Mouse (Mus musculus) liver, embryonic 16.5 days (tissue): ENCODE results near the gene Tbx19. TPM values are rescaled to one million over a fixed set of nuclear protein-coding genes. Genes with fewer than 3 reads are reported as not detected.

Experiments used
- ATAC-seq: fragments of 200-750 bp; cut with Nextera tagmentation; 2 replicates; pipeline ENCODE4 v1.8.0; 2017; ENCODE audit warnings: low read depth, mild to moderate bottlenecking, moderate number of reproducible peaks, moderate library complexity
- H3K27ac ChIP-seq: fragments of 300-500 bp; sonication (generic); 2 replicates; pipeline ENCODE4 v1.5.1; 2014; ENCODE audit warnings: mild to moderate bottlenecking, low read length
- H3K27me3 ChIP-seq: fragments of 300-500 bp; sonication (generic); 2 replicates; pipeline ENCODE4 v1.6.1; 2014; ENCODE audit warnings: low read depth, low read length, mixed read lengths; ENCODE audit not compliant: control insufficient read depth, insufficient read depth
- H3K36me3 ChIP-seq: fragments of 300-500 bp; sonication (generic); 2 replicates; pipeline ENCODE4 v1.6.1; 2014; ENCODE audit warnings: mild to moderate bottlenecking; ENCODE audit not compliant: control insufficient read depth, insufficient read depth
- H3K4me1 ChIP-seq: fragments of 300-500 bp; sonication (generic); 2 replicates; pipeline ENCODE4 v1.6.1; 2014; ENCODE audit warnings: low read depth, low read length, mixed read lengths; ENCODE audit not compliant: control insufficient read depth
- H3K4me2 ChIP-seq: fragments of 300-500 bp; sonication (generic); 2 replicates; pipeline ENCODE4 v1.6.1; 2014; ENCODE audit warnings: low read depth, low read length, mixed read lengths
- H3K4me3 ChIP-seq: fragments of 300-500 bp; sonication (generic); 2 replicates; pipeline ENCODE4 v1.5.1; 2014; ENCODE audit warnings: low read depth, mild to moderate bottlenecking, low read length
- H3K9ac ChIP-seq: fragments of 300-500 bp; sonication (generic); 2 replicates; pipeline ENCODE4 v1.6.1; 2014; ENCODE audit warnings: low read depth, low read length
- H3K9me3 ChIP-seq: fragments of 300-500 bp; sonication (generic); replicated peaks from 2 replicates; pipeline ENCODE4 v1.6.1; 2016; ENCODE audit warnings: low read length; ENCODE audit not compliant: control insufficient read depth
- whole genome bisulfite sequencing: fragments of 180-500 bp; shearing (Covaris S2); extraction: QIAGEN DNeasy Blood & Tissue Kit; methylation state at CpG from one replicate; pipeline ENCODE4 v1.1.7; 2014; ENCODE audit not compliant: insufficient replicate concordance; 5-methylcytosine and 5-hydroxymethylcytosine counted together
- polyA plus RNA-seq: library from polyadenylated mRNA; unstranded; fragments of >200 nt; fragmentation: Nextera tagmentation; extraction: Ambion mirVana; gene quantifications from 2 replicates; pipeline ENCODE4 v1.2.1, GENCODE M21; 2015

Gene Tbx19
- polyA plus RNA-seq, 1 experiment from 2014 or later: not detected

DNA sequence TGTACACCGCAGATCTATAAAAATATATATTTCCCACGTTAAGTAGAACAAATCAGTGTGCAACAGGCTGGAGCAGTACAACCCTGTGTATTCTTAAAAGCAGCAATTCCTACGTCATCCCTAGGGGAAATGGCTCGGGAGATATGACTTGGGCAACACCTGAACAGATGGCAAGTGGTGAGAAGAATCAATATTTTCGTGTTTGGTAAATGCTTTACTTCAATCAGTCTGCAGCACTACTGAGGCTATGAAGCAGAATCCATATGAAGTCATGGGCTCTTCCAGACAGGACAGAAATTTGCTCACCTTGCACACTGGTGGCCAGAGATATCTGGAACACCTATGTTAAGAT is 34.1 kb upstream of the Tbx19 start:
- H3K4me1 ChIP-seq: peaks cover 21% of the 10 kb centered on the region
- H3K27ac ChIP-seq: peak overlapping the region; percentile 85
- ATAC-seq: 0 out of 2 replicates have a peak, but pooled peaks have one; percentile 1
- no peaks in the 10 kb centered on the region for H3K9me3 ChIP-seq
- H3K4me2 ChIP-seq: peak overlapping the region; percentile 88
- H3K9ac ChIP-seq: peak overlapping the region; percentile 80
- no peaks in the 10 kb centered on the region for H3K27me3 ChIP-seq
- H3K4me3 ChIP-seq: peak overlapping the region; percentile 76
- no peaks in the 10 kb centered on the region for H3K36me3 ChIP-seq
- WGBS: 2% methylated on average over 5 of the region's 5 CpGs

DNA sequence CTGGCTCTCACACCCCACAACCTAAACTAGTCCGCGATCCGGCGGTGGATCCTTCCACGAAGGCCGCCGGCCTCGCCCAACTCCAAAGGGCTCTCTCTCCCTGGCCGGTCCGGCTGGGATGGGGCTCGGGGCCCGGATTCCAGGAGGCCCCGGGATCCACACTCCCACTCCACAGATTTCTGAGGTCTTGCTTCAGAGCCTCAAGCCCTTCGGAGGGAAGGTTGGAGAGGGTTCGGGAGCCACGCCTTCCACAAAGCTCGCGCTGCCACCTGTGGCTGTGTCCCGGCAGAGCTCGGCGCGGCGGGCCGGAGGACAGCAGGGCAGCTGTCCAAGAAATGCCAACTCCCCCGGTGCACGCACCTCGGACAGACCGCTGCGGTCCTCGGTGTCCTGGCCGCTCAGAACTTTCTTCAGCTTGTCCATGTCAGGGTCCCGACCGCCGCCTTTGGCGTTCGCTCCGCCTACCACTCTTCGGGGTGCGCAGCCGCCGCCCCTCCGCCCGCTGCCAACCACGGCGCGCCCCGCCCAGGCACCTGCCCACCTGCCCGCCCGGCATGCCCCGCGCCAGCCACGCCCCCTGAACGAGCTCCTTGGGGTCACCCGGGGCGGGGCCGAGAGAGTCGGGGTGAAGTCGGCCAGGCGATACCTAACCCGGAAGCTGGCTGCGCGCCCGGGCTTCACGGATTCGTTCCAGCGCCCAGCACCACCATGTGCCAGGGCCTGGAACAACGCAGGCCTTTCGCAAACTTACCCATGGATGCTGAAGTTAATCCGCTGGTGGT is 33.5 kb upstream of the Tbx19 start, which contains the start of gene Sft2d2:
Gene Sft2d2 (minus strand): TSS at position 559 of the 782 bp plus-strand sequence.
- Histone ChIP-seq H3K4me1 (peaks cover 21% of the 10 kb centered on the region), H3K27ac (peak within 1 kb of the TSS; percentile 85), H3K4me2 (peak within 1 kb of the TSS; percentile 88), H3K9me3 (no peaks in the 10 kb centered on the region), H3K4me3 (peak within 1 kb of the TSS; percentile 76), H3K27me3 (no peaks in the 10 kb centered on the region), H3K36me3 (no peaks in the 10 kb centered on the region), H3K9ac (peak within 1 kb of the TSS; percentile 80)
- under 1% methylated on average over 69 of the region's 69 CpGs for WGBS
- ATAC-seq: peak; percentile 98

DNA sequence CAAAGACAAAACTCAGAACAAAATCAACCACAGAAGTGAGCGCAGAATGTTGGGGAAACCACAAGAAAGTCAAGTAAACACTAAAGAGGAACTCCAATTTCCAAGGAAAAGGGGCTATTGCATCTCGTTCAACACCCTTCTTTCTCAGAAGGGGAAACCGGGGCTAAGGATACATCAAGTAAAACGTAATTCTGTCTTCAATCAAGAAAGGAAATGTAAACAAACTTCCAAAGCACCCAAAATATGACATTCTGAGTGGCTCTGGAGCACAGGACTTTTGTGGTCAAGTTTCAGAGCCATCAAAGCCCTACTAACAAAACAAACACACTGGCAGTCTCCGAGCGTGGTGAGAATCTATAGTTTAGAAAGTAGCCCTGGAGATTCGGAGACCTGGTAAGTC is 32.9 kb upstream of the Tbx19 start:
- under 1% methylated on average over 7 of the region's 7 CpGs for WGBS
- Histone ChIP-seq H3K4me2 (peak overlapping the region; percentile 88), H3K9ac (peak overlapping the region; percentile 80), H3K4me1 (peaks cover 21% of the 10 kb centered on the region), H3K27me3 (no peaks in the 10 kb centered on the region), H3K27ac (peak overlapping the region; percentile 85), H3K4me3 (peak overlapping the region; percentile 76), H3K36me3 (no peaks in the 10 kb centered on the region), H3K9me3 (no peaks in the 10 kb centered on the region)
- ATAC-seq: no peak

DNA sequence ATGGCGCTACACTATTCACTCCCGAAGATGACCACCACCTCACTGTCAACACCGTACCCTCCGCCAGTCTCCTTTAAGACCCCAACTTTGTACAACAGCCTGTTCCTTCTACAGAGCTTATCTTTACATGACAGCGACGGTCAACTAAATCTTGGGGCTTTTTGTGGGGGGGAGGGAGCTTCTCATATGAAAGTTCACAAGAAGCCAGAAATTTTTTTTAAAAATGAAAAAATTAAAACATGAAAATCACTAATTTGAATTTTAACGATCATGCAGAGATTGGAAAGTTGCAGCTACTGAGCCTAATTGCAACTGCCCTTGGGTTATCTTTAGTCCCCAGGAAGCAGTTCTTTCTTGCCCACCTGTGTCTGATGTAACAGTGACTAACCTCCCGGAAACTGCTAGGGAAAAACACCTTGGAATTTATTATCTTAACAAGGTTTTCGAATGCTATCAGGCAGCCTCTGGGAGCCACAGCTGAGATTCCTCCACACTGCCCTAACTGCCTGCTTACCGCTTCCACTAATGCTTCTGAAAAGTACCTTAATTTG is 32.2 kb upstream of the Tbx19 start:
- peaks cover 21% of the 10 kb centered on the region for H3K4me1 ChIP-seq
- WGBS: 12% methylated on average over 10 of the region's 10 CpGs
- no peaks in the 10 kb centered on the region for H3K36me3 ChIP-seq
- H3K4me2 ChIP-seq: peak overlapping the region; percentile 88
- H3K27ac ChIP-seq: no peak overlapping the region
- peak overlapping the region; percentile 76 for H3K4me3 ChIP-seq
- no peak for ATAC-seq
- H3K27me3 ChIP-seq: no peaks in the 10 kb centered on the region
- H3K9me3 ChIP-seq: no peaks in the 10 kb centered on the region
- no peak overlapping the region for H3K9ac ChIP-seq

DNA sequence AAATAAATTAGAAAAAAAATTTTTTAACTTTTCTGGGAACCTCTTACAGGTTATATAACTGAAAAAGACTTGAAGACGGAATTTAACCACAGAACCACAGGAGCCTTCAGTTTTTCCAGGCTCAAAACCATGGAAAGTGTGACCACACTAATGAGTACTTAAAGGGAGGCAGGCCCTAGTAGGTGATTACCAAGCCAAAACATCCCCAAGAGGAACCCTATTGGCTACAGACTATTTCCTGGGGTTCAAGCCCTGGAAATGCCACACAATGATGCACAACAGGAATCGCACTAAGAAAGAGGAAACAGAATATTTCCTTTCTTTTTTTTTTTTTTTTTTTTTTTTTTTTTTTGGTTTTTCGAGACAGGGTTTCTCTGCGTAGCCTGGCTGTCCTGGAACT is 31.5 kb upstream of the Tbx19 start:
- no peak for ATAC-seq
- Histone ChIP-seq H3K36me3 (no peaks in the 10 kb centered on the region), H3K9ac (no peak overlapping the region), H3K4me1 (peaks cover 21% of the 10 kb centered on the region), H3K27me3 (no peaks in the 10 kb centered on the region), H3K27ac (no peak overlapping the region), H3K9me3 (no peaks in the 10 kb centered on the region), H3K4me2 (no peak overlapping the region), H3K4me3 (no peak overlapping the region)
- WGBS: 33% methylated on average over 4 of the region's 4 CpGs

DNA sequence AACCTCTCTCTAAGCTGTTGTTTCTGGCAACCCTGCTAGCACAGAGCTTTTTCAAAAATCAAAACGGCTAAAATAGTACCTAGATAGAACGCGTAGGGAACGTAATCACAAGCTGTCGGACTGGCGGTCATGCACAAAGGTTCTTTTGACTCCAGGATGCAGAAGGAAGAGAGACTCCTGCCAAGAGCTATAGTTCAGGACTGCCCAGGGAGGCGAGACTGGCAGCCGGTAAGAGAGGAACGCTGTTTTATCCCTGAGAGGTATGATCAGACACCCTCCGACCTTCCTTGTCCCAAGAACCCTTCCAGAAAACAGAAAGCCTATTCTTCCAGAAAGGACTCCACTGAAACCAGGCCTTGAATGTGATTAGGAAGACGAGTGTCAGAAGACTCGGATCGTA is 31.0 kb upstream of the Tbx19 start:
- H3K4me3 ChIP-seq: no peak overlapping the region
- no peak for ATAC-seq
- H3K9me3 ChIP-seq: no peaks in the 10 kb centered on the region
- H3K27ac ChIP-seq: no peak overlapping the region
- H3K27me3 ChIP-seq: no peaks in the 10 kb centered on the region
- peaks cover 21% of the 10 kb centered on the region for H3K4me1 ChIP-seq
- H3K4me2 ChIP-seq: no peak overlapping the region
- 77% methylated on average over 13 of the region's 13 CpGs for WGBS
- no peaks in the 10 kb centered on the region for H3K36me3 ChIP-seq
- H3K9ac ChIP-seq: no peak overlapping the region

DNA sequence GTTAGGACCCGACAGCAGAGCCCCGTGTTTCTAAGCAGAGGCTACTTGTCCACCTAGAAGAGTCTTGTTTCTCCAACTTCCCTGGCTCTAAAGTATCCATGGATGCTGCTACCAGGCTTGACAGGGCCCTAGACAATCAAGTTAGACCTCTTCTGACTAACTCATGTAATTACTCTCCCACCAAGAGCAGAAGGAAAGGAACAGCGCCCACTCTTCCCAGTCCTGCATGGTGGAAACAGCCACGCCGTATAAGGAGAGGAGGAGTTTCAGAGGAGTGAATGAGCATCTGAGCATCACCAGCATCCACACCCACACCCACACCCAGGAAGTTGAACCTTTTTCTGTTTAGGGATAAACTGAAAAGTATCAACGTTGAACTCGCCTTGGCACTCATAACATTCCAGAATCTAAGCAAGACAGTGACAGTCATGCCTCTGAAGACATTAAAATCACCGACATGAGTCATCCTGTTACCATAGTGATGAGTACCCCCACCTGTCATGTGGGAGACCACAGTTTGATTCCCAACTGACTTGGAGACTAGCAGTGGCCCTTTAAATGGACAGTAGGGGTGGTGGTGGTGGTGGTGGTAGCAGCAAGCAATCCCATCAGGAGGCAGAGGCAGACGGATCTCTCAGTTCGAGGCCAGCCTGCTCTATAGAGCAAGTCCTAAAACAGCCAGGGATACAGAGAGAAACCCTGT is 30.1 kb upstream of the Tbx19 start:
- Histone ChIP-seq H3K4me1 (peaks cover 21% of the 10 kb centered on the region), H3K4me2 (no peak overlapping the region), H3K9me3 (no peaks in the 10 kb centered on the region), H3K36me3 (no peaks in the 10 kb centered on the region), H3K4me3 (no peak overlapping the region), H3K27me3 (no peaks in the 10 kb centered on the region), H3K9ac (no peak overlapping the region), H3K27ac (no peak overlapping the region)
- WGBS: 80% methylated on average over 10 of the region's 10 CpGs
- no peak for ATAC-seq

DNA sequence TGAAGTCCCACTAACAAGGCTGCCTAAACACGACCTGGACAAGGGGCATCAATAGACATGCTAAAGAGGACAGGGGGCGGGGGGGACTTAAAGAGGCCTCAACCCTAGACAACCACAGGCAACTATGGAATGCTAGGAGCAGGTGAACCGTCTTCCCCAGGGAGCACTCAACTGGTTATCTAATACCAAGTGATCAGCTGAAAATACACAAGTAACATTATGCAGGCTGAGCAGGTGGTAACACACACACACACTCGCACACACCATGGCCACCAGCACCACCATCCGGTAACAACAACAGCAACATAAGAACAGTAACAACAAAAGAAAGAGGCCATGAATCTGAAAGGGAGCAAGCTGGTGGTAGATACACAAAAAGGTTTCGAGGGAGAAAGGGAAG is 29.5 kb upstream of the Tbx19 start:
- H3K4me2 ChIP-seq: no peak overlapping the region
- H3K9ac ChIP-seq: no peak overlapping the region
- no peaks in the 10 kb centered on the region for H3K9me3 ChIP-seq
- no peaks in the 10 kb centered on the region for H3K36me3 ChIP-seq
- no peak overlapping the region for H3K4me3 ChIP-seq
- 57% methylated on average over 6 of the region's 6 CpGs for WGBS
- no peak for ATAC-seq
- no peaks in the 10 kb centered on the region for H3K27me3 ChIP-seq
- peaks cover 16% of the 10 kb centered on the region for H3K4me1 ChIP-seq
- no peak overlapping the region for H3K27ac ChIP-seq
